Mouse (Mus musculus) megakaryocyte-erythroid progenitor cell, adult 5-6 weeks (primary cell): ENCODE data around the gene Eif2ak3. TPM values are rescaled to one million over a fixed set of nuclear protein-coding genes. Genes with fewer than 3 reads are reported as not detected.

Experiments
- ATAC-seq: replicated peaks from 2 replicates; pipeline ENCODE4 v1.8.0; 2016; ENCODE audit warnings: mild to moderate bottlenecking, inconsistent platforms; ENCODE audit not compliant: severe bottlenecking, poor library complexity, low FRiP score, low TSS enrichment
- total RNA-seq, 2 experiments: library from RNA; stranded (forward) in 1 of 2; stranded (reverse) in 1 of 2; fragments of 200-1000, 215-1000 nt in 1 of 2; fragments of >200 nt in 1 of 2; fragmentation: Nextera tagmentation in 1 of 2; gene quantifications; 2 replicates each; pipeline ENCODE4 v1.2.3; 2014 to 2017

Eif2ak3 gene
- total RNA-seq, 2 experiments from 2014 or later = 11.6 to 13.5 TPM

DNA sequence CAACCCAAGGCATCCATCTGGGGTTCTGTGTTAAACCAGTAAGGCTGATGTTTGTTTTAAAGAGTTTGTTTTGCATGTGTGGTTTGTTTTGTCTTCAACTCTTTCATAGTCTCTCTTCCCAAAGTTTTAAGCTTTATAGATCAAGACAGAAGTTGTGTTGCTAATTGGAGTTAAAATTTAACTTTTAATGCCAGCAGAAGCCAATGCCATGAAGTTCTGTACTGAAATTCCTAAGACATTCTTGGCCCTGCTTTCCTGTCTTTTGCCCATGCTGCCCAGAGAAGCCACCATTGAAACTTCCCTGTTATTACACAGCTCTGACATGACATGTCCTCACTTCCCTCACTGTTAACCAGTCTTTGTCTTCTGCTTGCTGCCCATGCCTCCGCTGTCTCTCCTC is 30.7 kb downstream of the Eif2ak3 start:
- ATAC-seq = no peak

DNA sequence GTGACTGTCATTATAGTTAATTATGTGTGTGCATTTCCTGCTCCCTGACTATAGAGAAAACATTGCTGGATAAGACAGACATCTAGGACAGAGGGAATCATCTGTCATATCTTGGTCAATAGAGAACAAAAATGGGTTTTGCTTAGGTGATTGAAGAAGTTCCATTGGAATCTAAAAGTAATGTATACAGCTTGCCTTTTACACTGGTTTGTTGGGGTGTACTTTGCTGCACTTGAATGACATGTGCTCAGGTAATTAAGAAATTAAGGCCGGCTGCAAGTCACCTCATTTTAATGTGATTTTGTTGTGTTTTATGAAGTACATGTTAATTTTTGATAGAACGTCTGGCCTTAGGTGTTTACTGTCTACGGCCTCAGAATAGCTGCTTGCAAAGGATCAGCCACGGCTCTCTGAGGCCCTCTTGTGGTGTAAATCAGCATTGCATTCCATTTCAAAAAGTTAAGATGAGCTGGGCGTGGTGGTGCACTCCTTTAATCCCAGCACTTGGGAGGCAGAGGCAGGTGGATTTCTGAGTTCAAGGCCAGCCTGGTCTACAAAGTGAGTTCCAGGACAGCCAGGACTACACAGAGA is 36.5 kb downstream of the Eif2ak3 start:
- ATAC-seq = peak; percentile 86

DNA sequence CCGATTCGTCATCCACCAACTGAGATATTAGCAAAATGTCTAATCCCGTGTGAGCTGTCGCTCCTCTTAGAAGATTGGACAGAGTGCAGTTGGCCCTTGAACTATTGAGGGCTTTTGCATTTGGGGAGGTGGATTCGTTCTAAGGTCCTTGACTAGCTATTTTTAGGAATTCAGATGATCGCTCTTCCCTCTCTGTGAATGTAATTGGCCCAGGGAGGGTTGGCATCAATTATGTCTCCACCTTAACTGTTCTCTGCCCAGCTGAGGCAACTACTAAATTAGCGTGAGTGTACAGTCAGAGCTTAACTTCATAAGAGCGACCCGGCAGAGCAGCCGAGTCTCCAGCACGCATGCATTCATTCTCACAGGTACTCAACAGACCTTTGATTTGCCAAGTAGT is 43.7 kb downstream of the Eif2ak3 start:
- ATAC-seq = no peak

DNA sequence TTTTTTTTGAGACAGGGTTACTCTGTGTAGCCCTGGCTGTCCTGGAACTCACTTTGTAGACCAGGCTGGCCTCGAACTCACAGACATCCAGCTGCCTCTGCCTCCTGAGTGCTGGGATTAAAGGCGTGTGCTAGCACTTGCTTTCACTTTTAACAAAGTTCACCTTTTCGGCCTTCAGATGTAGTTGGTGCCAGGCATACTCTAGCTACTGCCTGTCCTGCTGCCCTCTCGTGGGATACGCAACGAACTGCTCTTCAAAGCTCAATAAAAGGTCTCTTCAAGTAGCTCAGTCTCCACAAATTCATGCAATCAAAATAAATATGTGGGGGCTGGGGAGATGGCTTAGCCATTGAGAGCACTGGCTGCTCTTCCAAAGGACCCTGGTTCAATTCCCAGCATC is 53.9 kb downstream of the Eif2ak3 start:
- ATAC-seq = no peak

DNA sequence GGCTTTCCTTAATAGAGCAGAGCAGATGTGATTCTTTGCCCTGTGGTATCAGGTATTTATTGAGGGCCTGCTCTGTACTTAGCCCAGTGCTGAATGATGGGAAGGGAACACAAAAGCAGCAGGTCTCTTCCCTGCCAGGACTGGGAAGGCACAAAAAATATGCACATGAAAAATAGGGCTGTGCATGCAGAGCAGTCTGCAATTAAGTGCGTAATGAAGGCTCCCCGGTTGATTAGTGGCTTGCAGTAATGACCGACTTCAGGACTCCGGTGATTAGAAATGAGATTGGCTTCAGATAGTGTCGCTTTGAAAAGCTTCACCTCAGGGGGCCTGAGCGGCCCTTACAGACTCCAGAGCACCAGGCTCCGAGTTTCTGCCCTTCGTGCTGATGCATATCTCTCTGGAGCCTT is 55.3 kb downstream of the Eif2ak3 start:
- no peak for ATAC-seq

DNA sequence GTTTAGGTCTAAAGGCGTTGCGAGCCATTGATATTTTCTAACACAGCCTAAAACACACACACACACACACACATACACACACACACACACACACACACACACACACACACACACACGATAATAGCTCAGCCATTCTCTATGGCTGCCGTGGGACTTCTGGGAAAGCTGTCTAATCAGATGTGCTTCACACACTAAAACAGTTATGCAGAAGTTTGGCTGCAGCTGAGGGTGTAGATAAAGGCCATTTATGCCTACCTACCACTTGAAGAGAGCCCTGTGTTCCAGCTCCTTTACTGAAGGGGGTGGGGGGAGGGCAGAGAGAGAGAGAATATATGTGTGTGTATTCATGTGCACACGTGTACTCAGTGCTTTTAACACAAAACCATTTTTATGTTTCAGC is 59.4 kb downstream of the Eif2ak3 start:
- ATAC-seq = peak; percentile 83

DNA sequence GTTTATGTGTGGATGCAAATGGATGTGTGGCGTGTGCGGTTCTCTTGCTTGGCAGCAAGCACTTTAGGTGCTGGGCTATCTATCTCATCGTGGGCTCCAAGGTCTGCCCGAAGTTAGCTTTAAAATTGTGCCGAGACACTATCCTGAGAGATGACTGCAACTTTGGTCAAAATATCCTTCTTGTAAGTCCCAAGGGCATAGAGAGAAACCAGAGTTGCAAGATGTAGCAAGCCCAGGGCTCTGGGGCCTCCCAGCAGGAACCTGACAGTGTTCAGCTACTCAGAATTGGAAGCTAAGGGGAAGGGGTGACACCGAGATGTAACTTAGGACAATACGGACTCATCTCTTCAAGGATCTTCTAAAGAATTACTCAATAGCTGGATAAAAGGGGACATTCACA is 65.3 kb downstream of the Eif2ak3 start:
- ATAC-seq = no peak

DNA sequence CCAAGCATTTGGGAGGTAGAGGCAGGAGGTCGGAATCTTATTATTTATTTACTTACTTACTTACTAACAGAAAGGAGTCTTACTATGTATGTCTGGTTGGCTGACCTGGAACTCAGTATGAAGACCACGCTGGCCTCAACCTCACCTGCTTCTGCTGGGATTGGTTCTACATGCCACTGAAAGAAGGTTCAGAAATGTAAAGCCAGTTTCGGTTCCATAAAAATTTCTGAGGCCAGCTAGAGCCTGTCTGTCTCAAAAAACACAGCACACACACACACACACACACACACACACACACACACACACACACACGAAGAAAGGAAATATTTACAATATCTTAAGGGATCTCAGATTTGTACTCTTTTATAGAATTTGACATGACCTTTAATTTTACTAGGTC is 66.0 kb downstream of the Eif2ak3 start:
- ATAC-seq = no peak

DNA sequence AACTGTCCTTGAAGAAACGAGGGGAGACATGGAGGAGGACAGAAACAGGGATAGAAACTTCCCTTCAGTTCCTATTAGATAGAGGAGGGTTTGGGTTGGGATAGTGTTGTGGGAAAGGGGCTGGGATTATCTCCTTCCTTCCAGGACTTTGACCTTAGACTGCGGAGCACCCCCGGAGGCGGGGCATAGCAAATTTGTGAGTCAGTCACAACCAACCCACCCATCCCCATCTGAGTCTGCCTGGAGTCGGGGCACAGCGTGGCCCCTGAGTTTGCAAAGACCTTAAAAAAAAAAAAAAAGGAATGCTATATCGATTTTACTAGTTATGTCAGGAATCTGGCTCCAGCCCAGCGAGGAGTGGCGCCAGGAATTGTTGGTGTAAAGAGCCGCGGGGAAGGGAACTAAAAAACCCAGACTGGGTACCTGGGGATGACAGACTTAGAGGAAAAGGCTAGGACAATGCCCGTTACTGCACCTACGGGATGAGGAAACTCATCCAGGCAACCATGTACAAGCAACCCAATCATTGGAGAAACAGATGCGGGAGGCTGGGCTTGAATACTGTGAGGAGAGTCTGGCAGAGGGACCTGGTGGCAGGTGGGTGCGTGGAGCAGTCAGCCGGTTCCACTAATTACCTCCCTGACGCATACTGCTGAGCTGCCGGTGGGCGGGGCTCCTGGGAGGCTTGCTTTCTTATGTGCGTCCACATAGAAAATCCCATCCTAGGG is 67.5 kb downstream of the Eif2ak3 start:
- 0 out of 2 replicates have a peak, but pooled peaks have one; percentile 42 for ATAC-seq

DNA sequence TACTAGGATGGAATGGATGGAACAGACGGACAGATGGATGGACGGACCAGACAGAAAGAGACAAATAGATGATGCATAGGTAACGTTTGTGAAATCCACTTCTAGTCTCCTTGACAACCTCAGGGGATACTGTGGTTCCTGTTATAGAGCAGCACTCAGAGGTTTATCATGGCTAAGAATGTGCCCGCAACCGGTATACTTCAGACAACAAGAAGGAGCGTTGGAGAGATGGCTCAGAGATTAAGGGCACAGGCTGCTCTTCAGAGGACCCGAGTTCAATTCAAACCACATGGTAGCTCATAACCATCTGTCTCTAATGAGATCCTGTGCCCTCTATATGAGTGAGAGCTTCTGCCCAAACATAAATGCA is 68.1 kb downstream of the Eif2ak3 start:
- ATAC-seq = no peak

DNA sequence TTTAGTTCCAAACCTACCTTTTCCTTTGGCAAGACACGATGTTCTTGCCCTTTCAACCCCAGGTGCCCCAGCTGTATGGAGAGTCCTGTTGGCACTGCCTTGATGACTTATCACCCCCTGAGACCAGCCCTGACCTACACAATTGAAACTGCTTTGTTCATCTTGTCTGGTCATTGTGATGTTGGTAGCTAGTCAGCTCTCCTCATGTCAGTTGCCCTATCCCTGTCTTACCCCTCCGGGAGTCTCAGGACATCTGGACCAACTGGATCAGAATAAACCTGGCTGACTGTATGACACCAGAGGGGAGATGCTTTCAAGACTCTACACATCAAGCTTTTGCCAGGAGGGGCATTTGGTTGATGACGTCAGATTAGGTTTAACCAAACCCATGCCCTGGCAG is 74.5 kb downstream of the Eif2ak3 start, which contains the start of gene Tex37:
TSS of gene Tex37 (minus strand) at position 101 of the 400 bp plus-strand sequence.
- ATAC-seq = no peak

DNA sequence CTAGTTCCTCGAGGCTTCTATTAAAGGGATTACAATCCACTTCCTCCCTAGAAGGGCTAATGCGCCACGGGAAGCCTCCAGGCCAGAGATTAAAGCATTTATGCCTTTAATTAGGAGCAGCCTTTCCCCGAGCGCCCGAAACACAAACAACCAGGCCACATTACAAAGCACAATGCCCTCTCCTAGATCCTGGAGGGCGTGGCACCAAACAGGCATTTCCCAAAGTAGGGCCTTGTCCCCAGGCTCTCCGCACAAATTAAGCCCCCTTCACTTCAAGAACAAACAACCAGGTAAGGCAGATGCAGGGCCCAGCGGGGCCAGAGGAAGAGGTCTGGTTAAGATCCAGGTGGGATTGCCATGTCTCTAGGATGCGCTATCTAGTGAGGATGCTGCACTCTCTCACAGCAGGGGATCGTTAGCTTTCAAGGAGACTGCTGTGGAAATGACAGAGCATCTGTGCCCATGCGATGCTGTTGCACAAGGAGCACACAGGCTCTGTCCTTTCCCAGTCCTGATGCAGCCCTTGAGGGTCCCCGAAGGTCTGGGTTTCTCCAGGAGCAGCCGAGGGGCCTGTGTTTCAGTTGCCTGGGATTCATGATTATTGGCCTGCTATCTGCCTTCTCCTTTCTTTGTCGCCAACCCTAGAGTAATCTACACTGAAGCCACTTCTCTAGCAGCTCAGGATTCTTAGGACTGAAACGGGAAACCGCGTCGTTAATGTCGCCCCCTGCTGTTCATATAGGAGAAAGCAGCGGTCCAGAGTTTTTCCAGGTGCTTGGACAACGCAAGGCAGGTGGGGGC is 77.2 kb downstream of the Eif2ak3 start:
- ATAC-seq = peak; percentile 66

DNA sequence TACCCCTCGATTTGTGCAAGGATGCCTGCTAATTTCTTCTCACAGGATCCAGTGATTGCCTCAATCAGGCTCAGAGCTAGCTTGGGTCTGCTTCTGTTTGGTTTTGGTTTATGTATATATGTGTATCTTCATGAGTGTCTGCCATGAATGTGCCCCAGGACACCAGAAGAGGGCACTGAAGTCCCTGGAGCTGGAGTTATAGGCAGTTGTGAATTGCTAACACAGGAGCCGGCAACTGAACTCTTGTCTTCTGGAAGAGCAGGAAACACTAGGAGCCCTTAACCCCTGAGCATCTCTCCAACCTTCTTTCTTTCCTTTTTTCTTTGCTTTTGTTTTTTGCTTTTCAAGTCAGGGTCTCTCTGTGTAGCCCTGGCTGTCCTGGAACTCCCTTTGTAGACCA is 87.5 kb downstream of the Eif2ak3 start:
- no peak for ATAC-seq

DNA sequence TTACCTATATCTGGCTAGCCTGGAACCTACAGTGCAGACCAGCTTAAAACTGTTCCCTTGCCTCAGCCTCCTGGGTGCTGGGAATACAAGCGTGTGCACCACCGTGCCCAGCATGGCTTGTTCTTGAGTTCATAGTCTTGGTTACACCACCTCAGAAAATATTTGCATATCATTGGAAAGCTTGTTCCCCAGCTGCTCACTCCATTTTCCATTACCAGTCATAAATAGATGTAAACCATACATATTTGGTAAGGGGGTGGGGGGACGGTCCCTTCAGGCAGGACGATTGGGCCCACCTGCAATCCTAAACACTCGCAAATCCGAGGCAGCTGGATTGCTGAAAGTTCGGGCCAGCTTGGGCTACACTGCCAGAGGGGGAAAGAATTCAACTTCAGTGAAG is 109.0 kb downstream of the Eif2ak3 start:
- no peak for ATAC-seq

DNA sequence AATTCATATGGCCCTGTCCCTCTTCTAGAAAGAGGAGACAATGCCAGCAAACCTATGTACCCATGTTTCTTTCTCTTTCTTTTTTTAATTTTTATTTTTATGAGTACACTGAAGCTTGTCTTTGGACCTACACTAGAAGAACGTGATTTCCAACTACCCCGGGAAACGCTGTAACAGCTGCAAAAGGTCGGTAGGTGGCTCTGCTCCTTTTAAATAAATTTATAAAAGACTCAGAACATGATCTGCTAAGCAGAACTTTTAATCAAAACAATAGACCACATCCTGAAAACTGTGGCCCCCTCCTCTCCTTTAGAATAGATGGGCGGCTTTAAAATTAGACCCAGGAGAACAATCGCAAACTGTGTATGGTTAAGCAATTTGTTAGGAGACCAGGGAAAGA is 109.7 kb downstream of the Eif2ak3 start:
- ATAC-seq = no peak

Other genes starting within 250 kb of the Eif2ak3 start
- 127 and 143 TPM in 2 replicates for gene Rpia, start 52.3 kb upstream of the Eif2ak3 start, total RNA-seq (2014; fragmentation: Nextera tagmentation)
- gene Rpia, start 52.3 kb upstream of the Eif2ak3 start, total RNA-seq (2017) = 247 and 276 TPM in 2 replicates
- gene Tex37, start 74.4 kb downstream of the Eif2ak3 start, total RNA-seq (2014; fragmentation: Nextera tagmentation) = not detected in 2 replicates
- not detected in 2 replicates for gene Tex37, start 74.4 kb downstream of the Eif2ak3 start, total RNA-seq (2017)
- gene Foxi3, start 112.0 kb downstream of the Eif2ak3 start, total RNA-seq (2014; fragmentation: Nextera tagmentation) = not detected in 2 replicates
- gene Foxi3, start 112.0 kb downstream of the Eif2ak3 start, total RNA-seq (2017) = not detected in 2 replicates